In genomic region chr19:29647651-29648549, GRCm38 (mm10) we compare ENCODE assay signal across 8 mouse cellular contexts. TPM values are rescaled to one million over a fixed set of nuclear protein-coding genes. Genes with fewer than 3 reads are reported as not detected.
DNase-seq lines count a peak whose midpoint lies in the region; ATAC-seq and TF ChIP-seq lines count a peak whose summit lies in the region.

Gene Ermp1, minus strand, starts transcription at chr19:29648415.

- TF ChIP-seq POLR2A in liver, adult 2 months (IDR thresholded peaks at IDR 0.05; ENCODE audit: extremely low read depth, insufficient read depth, low read length) = peak; percentile 80
- peak; percentile 96 for TF ChIP-seq POLR2A in myocyte (IDR thresholded peaks at IDR 0.05; ENCODE audit: insufficient read length, low read depth)

- H3K27ac ChIP-seq in heart, embryonic 11.5 days (ENCODE audit: low read depth, low read length) = peak within 1 kb of the TSS; percentile 73
- peak within 1 kb of the TSS; percentile 86 for H3K27ac ChIP-seq in kidney, embryonic 16.5 days (ENCODE audit: low read length)
- H3K27ac ChIP-seq in liver, adult 2 months (replicated peaks; ENCODE audit: insufficient read depth, low read depth, low read length) = peak within 1 kb of the TSS; percentile 77

- H3K9ac ChIP-seq in heart, embryonic 11.5 days (ENCODE audit: low read depth, low read length) = peak within 1 kb of the TSS; percentile 83
- peak within 1 kb of the TSS; percentile 91 for H3K9ac ChIP-seq in kidney, embryonic 16.5 days (replicated peaks; ENCODE audit: low read length)
- H3K9ac ChIP-seq in liver, adult 2 months (ENCODE audit: low read depth, low read length) = peak within 1 kb of the TSS; percentile 98

- TF ChIP-seq CTCF in liver, adult 2 months (IDR thresholded peaks at IDR 0.05; ENCODE audit: low read depth, low read length) = peak; percentile 91

- no peaks in the 10 kb centered on the region for H3K36me3 ChIP-seq in heart, embryonic 11.5 days (ENCODE audit: control insufficient read depth, insufficient read depth, low read length)
- H3K36me3 ChIP-seq in kidney, embryonic 16.5 days (ENCODE audit: insufficient read depth, low read length) = peaks cover 9% of the 10 kb centered on the region
- peaks cover 2% of the 10 kb centered on the region; the same call in 1 of the 2 replicates for H3K36me3 ChIP-seq in liver, adult 2 months (ENCODE audit: control insufficient read depth, insufficient read depth, low read length)
- H3K36me3 ChIP-seq in myocyte (ENCODE audit: control insufficient read depth, insufficient read depth) = no peaks in the 10 kb centered on the region
- 0 out of 2 replicates have a peak, but pooled peaks cover 5% of the 10 kb centered on the region for H3K36me3 ChIP-seq in splenic B cell, adult 2 months (ENCODE audit: control insufficient read depth, insufficient read depth, low read length, poor library complexity, severe bottlenecking)

- H3K9me3 ChIP-seq in heart, embryonic 11.5 days (replicated peaks; ENCODE audit: control insufficient read depth, low read length) = no peaks in the 10 kb centered on the region
- H3K9me3 ChIP-seq in kidney, embryonic 16.5 days (ENCODE audit: low read length) = peaks cover 4% of the 10 kb centered on the region; the same call in 1 of the 2 replicates

- peak within 1 kb of the TSS; percentile 83 for H3K4me2 ChIP-seq in heart, embryonic 11.5 days
- peak within 1 kb of the TSS; percentile 67 for H3K4me2 ChIP-seq in kidney, embryonic 16.5 days (replicated peaks; ENCODE audit: low read depth, low read length)
- H3K4me2 ChIP-seq in myocyte (ENCODE audit: low read depth) = peak within 1 kb of the TSS; percentile 83

- H3K79me2 ChIP-seq in liver, adult 2 months (ENCODE audit: control insufficient read depth, insufficient read depth, low read length) = no peaks in the 10 kb centered on the region
- H3K79me2 ChIP-seq in myocyte (ENCODE audit: control insufficient read depth, insufficient read depth) = no peaks in the 10 kb centered on the region

- ATAC-seq in erythroblast, adult 5-6 weeks (replicated peaks; ENCODE audit: low FRiP score, poor library complexity, severe bottlenecking) = peak; percentile 96
- ATAC-seq in heart, embryonic 11.5 days (replicated peaks; ENCODE audit: insufficient number of reproducible peaks, low FRiP score, low TSS enrichment) = peak; percentile 86
- peak; percentile 95 for ATAC-seq in kidney, embryonic 16.5 days (ENCODE audit: low FRiP score, low TSS enrichment)

- H3ac ChIP-seq in myocyte (ENCODE audit: control insufficient read depth, insufficient read length) = peak within 1 kb of the TSS; percentile 78

- H3K4me3 ChIP-seq in heart, embryonic 11.5 days (ENCODE audit: low read depth, low read length) = peak within 1 kb of the TSS; percentile 85
- peak within 1 kb of the TSS; percentile 86 for H3K4me3 ChIP-seq in kidney, embryonic 16.5 days (ENCODE audit: low read length)
- peak within 1 kb of the TSS; percentile 87 for H3K4me3 ChIP-seq in liver, adult 2 months (ENCODE audit: insufficient read depth, low read depth, low read length)
- H3K4me3 ChIP-seq in myocyte = peak within 1 kb of the TSS; percentile 42

- DNase-seq in B cell, adult 2 months = peak; percentile 97
- peak; percentile 98 for DNase-seq in brain, adult 2 months (ENCODE audit: low read depth, low spot score)
- peak; percentile 81 for DNase-seq in liver, adult 2 months (ENCODE audit: extremely low read depth, low read depth, low spot score)
- DNase-seq in splenic B cell, adult 2 months (ENCODE audit: low read depth, low spot score) = peak; percentile 95

- WGBS in heart, embryonic 11.5 days (ENCODE audit: insufficient replicate concordance) = under 1% methylated on average over 90 of the region's 90 CpGs
- WGBS in kidney, embryonic 16.5 days = under 1% methylated on average over 80 of the region's 90 CpGs
- under 1% methylated on average over 90 of the region's 90 CpGs for WGBS in liver, adult 2 months

- H3K27me3 ChIP-seq in heart, embryonic 11.5 days (ENCODE audit: control insufficient read depth, insufficient read depth, low read length) = peaks cover 10% of the 10 kb centered on the region
- H3K27me3 ChIP-seq in kidney, embryonic 16.5 days (ENCODE audit: insufficient read depth, low read length) = no peaks in the 10 kb centered on the region
- H3K27me3 ChIP-seq in liver, adult 2 months (ENCODE audit: control insufficient read depth, insufficient read depth, low read length) = no peaks in the 10 kb centered on the region
- H3K27me3 ChIP-seq in myocyte (ENCODE audit: control insufficient read depth, insufficient read depth, insufficient read length) = no peaks in the 10 kb centered on the region
- H3K27me3 ChIP-seq in splenic B cell, adult 2 months (ENCODE audit: control insufficient read depth, insufficient read depth, low read length, poor library complexity, severe bottlenecking) = no peaks in the 10 kb centered on the region

- no peaks in the 10 kb centered on the region for H3K4me1 ChIP-seq in heart, embryonic 11.5 days (ENCODE audit: control insufficient read depth, insufficient read depth, low read length)
- H3K4me1 ChIP-seq in kidney, embryonic 16.5 days (ENCODE audit: insufficient read depth, low read length) = 0 out of 2 replicates have a peak, but pooled peaks cover 6% of the 10 kb centered on the region
- peaks cover 2% of the 10 kb centered on the region; the same call in 1 of the 2 replicates for H3K4me1 ChIP-seq in liver, adult 2 months (ENCODE audit: control insufficient read depth, insufficient read depth, low read length)

TF ChIP-seq in myocyte, 11 proteins besides CTCF, POLR2A, EP300 and RAD21:
- TF ChIP-seq MAX (IDR thresholded peaks at IDR 0.05; ENCODE audit: low read depth) = no peak
- peak in 2 of 3 experiments; percentile 29 to 68 for TF ChIP-seq MYOG (IDR thresholded peaks at IDR 0.05; ENCODE audit: control insufficient read depth in 1 of 3, insufficient read depth in 1 of 3, insufficient read length in 2 of 3, low read depth in 2 of 3)
- no peak for TF ChIP-seq TCF3 (IDR thresholded peaks at IDR 0.05; ENCODE audit: insufficient read length, low read depth)
- TF ChIP-seq REST (IDR thresholded peaks at IDR 0.05; ENCODE audit: insufficient read depth, insufficient read length) = no peak
- peak; percentile 81 for TF ChIP-seq POLR2AphosphoS2 (IDR thresholded peaks at IDR 0.05; ENCODE audit: insufficient read length, low read depth)
- peak in 1 of 3 experiments; percentile 28 for TF ChIP-seq MYOD1 (IDR thresholded peaks at IDR 0.05; ENCODE audit: control insufficient read depth in 1 of 3, insufficient read length in 2 of 3, low read depth in 2 of 3)
- TF ChIP-seq E2F4 (IDR thresholded peaks at IDR 0.05; ENCODE audit: insufficient read depth) = no peak
- peak; percentile 52 for TF ChIP-seq SRF (IDR thresholded peaks at IDR 0.05; ENCODE audit: control insufficient read depth, insufficient read length, low read depth)
- TF ChIP-seq USF1 (IDR thresholded peaks at IDR 0.05; ENCODE audit: low read depth) = no peak
- TF ChIP-seq TCF12 (IDR thresholded peaks at IDR 0.05; ENCODE audit: insufficient read depth, poor library complexity, severe bottlenecking) = no peak
- no peak for TF ChIP-seq CEBPB (IDR thresholded peaks at IDR 0.05; ENCODE audit: insufficient read depth, poor library complexity, severe bottlenecking)
TF ChIP-seq in myocyte: peak in this region for 4.

RNA-seq across cellular contexts. Expression of gene Ermp1, which starts in this region (rescaled TPM):
- total RNA-seq in erythroblast, adult 5-6 weeks (2015; ENCODE audit: low replicate concordance) = 10.0 and 14.4 TPM in 2 replicates
- total RNA-seq in erythroblast, adult 5-6 weeks (2017; ENCODE audit: low replicate concordance) = 8.4 and 12.0 TPM in 2 replicates
- 5.0 and 7.1 TPM in 2 replicates for polyA plus RNA-seq in heart, embryonic 11.5 days (2014; fragmentation: Nextera tagmentation; extraction: Ambion mirVana)
- 24.8 and 25.1 TPM in 2 replicates for polyA plus RNA-seq in kidney, embryonic 16.5 days (2015; fragmentation: Nextera tagmentation; extraction: Ambion mirVana)
- total RNA-seq in liver, adult 2 months (2014; rRNA removed) = 15.6 and 16.3 TPM in 2 replicates
- 8.5 and 10.4 TPM in 2 replicates for polyA plus RNA-seq in liver, adult 2 months (2012; rRNA removed)
- 7.4 TPM for polyA plus RNA-seq in myocyte (2012; fragmentation: generic; extraction: Trizol)

Comparison
In these comparisons a context has a peak if more than half of its experiments do, and no peak if none do; other contexts are left out.
1. Peak in every context shown above with its lines: DNase-seq, ATAC-seq, H3K4me3 ChIP-seq and H3K27ac ChIP-seq.